Mouse (Mus musculus) kidney, embryonic 14.5 days (tissue): ENCODE data around the gene Rnf149. TPM values are rescaled to one million over a fixed set of nuclear protein-coding genes. Genes with fewer than 3 reads are reported as not detected.

Experiments used
- ATAC-seq: fragments of 200-750 bp; cut with Nextera tagmentation; 2 replicates; pipeline ENCODE4 v1.8.0; 2017; ENCODE audit warnings: moderate number of reproducible peaks, mild to moderate bottlenecking, moderate TSS enrichment, moderate library complexity; ENCODE audit not compliant: low FRiP score, low TSS enrichment
- H3K27ac ChIP-seq: fragments of 300-500 bp; sonication (generic); 2 replicates; pipeline ENCODE4 v1.5.1; 2014; ENCODE audit warnings: low read depth, mild to moderate bottlenecking, low read length, moderate library complexity, mixed read lengths
- H3K27me3 ChIP-seq: fragments of 300-500 bp; sonication (generic); 2 replicates; pipeline ENCODE4 v1.6.1; 2014; ENCODE audit warnings: mild to moderate bottlenecking, low read length; ENCODE audit not compliant: control insufficient read depth, insufficient read depth
- H3K36me3 ChIP-seq: fragments of 300-500 bp; sonication (generic); 2 replicates; pipeline ENCODE4 v1.6.1; 2014; ENCODE audit warnings: low read length, mixed read lengths; ENCODE audit not compliant: control insufficient read depth, insufficient read depth
- H3K4me1 ChIP-seq: fragments of 300-500 bp; sonication (generic); 2 replicates; pipeline ENCODE4 v1.6.1; 2014; ENCODE audit warnings: low read length, mixed read lengths; ENCODE audit not compliant: control insufficient read depth, insufficient read depth
- H3K4me2 ChIP-seq: fragments of 300-500 bp; sonication (generic); replicated peaks from 2 replicates; pipeline ENCODE4 v1.6.1; 2014; ENCODE audit warnings: low read depth, mild to moderate bottlenecking, low read length
- H3K4me3 ChIP-seq: fragments of 300-500 bp; sonication (generic); 2 replicates; pipeline ENCODE4 v1.5.1; 2014; ENCODE audit warnings: mild to moderate bottlenecking, low read length
- H3K9ac ChIP-seq: fragments of 300-500 bp; sonication (generic); 2 replicates; pipeline ENCODE4 v1.6.1; 2014; ENCODE audit warnings: low read depth, mild to moderate bottlenecking, low read length, moderate library complexity
- H3K9me3 ChIP-seq: fragments of 300-500 bp; sonication (generic); 2 replicates; pipeline ENCODE4 v1.6.1; 2016; ENCODE audit warnings: low read length; ENCODE audit not compliant: control insufficient read depth
- WGBS: fragments of 180-500 bp; shearing (Covaris S2); extraction: QIAGEN DNeasy Blood & Tissue Kit; methylation state at CpG from one replicate; pipeline ENCODE4 v1.1.7; 2014; 5-methylcytosine and 5-hydroxymethylcytosine counted together
- polyA plus RNA-seq: library from polyadenylated mRNA; unstranded; fragments of >200 nt; fragmentation: Nextera tagmentation; extraction: Ambion mirVana; gene quantifications from 2 replicates; pipeline ENCODE4 v1.2.1, GENCODE M21; 2014

Gene Rnf149
- polyA plus RNA-seq, 1 experiment from 2014 or later: 45.2 TPM

DNA sequence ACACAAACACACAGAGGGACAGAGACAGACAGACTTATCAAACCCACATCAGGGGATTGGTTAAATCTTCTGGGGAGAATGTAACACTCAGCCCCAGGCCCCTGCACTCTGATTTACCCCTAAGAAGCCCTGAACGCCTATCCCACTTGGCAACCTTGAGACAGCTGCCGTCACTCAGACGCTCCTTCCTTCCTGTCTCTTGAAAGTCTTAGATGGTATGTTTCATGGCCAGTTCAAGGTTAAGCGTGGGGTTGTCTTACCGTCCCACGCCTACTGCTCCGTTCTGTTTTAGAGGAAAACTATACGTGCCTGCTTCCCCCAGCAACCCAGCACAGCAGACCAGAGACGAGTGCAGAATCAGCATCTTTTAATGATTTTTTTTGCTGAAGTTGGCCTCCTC, 71.6 kb downstream of the Rnf149 start:
- WGBS: 35% methylated on average over 9 of the region's 9 CpGs
- no peak overlapping the region for H3K27ac ChIP-seq
- no peaks in the 10 kb centered on the region for H3K36me3 ChIP-seq
- H3K4me1 ChIP-seq: no peaks in the 10 kb centered on the region
- no peaks in the 10 kb centered on the region for H3K27me3 ChIP-seq
- H3K4me2 ChIP-seq: no peak overlapping the region
- H3K4me3 ChIP-seq: no peak overlapping the region
- H3K9ac ChIP-seq: no peak overlapping the region
- no peak for ATAC-seq
- H3K9me3 ChIP-seq: no peaks in the 10 kb centered on the region

DNA sequence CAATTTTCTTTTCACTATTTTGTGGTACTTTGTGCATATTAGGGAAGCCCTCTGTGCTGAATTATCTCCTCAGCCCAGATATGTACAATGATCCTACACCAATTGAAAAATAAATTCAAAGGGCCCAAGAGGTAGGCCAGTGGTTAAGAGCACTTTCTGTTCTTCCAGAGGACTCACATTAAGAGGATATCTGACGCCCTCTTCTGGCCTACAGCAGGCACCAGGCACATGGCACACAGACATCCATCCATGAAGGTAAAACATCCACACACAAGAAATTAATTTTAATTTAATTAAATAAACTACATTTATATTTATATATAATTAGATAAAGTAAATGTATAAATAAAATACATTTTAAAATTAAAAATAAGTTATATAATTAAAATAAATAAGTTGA, 72.9 kb downstream of the Rnf149 start:
- Histone ChIP-seq H3K27ac (no peak overlapping the region), H3K9ac (no peak overlapping the region), H3K4me2 (no peak overlapping the region), H3K4me1 (no peaks in the 10 kb centered on the region), H3K27me3 (no peaks in the 10 kb centered on the region), H3K36me3 (no peaks in the 10 kb centered on the region), H3K9me3 (no peaks in the 10 kb centered on the region), H3K4me3 (no peak overlapping the region)
- ATAC-seq: no peak
- 20% methylated on average over 1 of the region's 1 CpGs for WGBS

DNA sequence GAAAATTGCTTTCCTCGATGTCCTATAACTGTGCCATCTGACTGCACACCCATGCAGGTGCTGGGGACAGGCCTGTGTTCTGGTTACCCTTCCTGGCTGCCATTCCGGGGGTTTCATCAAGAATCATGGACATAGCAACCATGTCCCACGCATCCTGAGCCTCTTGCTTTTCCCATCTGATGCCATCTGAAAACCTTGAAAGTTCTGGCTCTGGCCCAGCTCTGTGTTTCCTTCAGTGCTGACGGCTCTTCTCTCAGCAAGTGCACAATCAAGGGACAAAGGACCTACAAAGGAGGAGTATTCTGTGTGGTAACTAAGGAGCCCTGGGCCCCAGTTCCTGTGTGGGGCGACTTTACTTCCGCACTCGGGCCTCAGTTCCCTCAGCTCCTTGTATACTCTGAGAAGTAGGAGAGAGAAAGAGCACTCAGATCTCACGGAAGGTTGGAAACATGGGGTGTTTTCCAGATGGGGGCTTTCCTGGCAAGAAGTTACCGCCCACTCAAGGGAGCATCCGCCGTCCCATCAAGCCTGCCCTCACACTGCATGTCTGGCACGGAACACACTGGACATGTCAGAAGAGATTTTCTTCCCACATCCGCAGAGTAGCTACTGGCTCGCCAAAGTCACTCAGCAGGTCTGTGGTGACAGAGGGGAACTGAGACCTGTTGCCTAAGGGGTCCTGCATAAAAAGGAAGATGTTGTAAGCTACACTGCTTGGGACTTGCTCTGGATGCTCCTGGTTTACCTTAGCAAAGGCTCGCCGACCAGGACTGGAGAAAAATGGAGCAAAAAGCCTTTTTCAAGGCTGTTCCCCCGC, 74.2 kb downstream of the Rnf149 start:
- Histone ChIP-seq H3K36me3 (no peaks in the 10 kb centered on the region), H3K27ac (no peak overlapping the region), H3K27me3 (no peaks in the 10 kb centered on the region), H3K4me3 (no peak overlapping the region), H3K9me3 (no peaks in the 10 kb centered on the region), H3K4me1 (no peaks in the 10 kb centered on the region), H3K9ac (no peak overlapping the region), H3K4me2 (no peak overlapping the region)
- ATAC-seq: no peak
- WGBS: 87% methylated on average over 17 of the region's 17 CpGs

Other genes with a start within 250 kb of the Rnf149 start
- gene Rpl31, start 209.6 kb downstream of the Rnf149 start, polyA plus RNA-seq: 756 and 1,061 TPM in 2 replicates
- gene Tbc1d8, start 98.7 kb downstream of the Rnf149 start, polyA plus RNA-seq: 6.4 and 12.2 TPM in 2 replicates
- gene Cnot11, start 42.4 kb downstream of the Rnf149 start, polyA plus RNA-seq: 30.0 and 36.2 TPM in 2 replicates
- 0.04 TPM in 1 of 2 replicates, not detected in the other for gene Creg2, start 74.1 kb upstream of the Rnf149 start, polyA plus RNA-seq
- gene Rfx8, start 143.6 kb upstream of the Rnf149 start, polyA plus RNA-seq: 0.18 TPM in 1 of 2 replicates, not detected in the other
- gene Gm3646, start 227.9 kb upstream of the Rnf149 start, polyA plus RNA-seq: not detected in 2 replicates